Mouse (Mus musculus): ENCODE results near the gene Vat1.
"Not testable (repeated sequence)": the region's sequence is repeated elsewhere in the genome, so short reads cannot be mapped to it uniquely, and the experiment has no call there.

DNA sequence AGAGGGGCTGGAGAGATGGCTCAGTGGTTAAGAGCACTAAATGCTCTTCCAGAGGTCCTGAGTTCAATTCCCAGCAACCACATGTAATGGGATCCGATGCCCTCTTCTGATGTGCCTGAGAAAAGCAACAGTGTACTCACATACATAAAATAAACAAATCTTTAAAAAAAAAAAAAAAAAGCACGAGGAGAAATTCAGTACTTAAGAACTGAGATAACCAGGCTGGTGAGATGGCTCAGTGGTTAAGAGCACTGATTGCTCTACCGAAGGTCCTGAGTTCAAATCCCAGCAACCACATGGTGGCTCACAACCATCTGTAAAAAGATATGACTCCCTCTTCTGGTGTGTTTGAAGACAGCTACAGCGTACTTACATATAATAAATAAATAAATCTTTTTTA is 16.4 kb downstream of the Vat1 start:
- not testable (repeated sequence) for TF ChIP-seq POLR2A (IDR thresholded peaks at IDR 0.05; ENCODE audit: low read depth, low read length); CTCF (IDR thresholded peaks at IDR 0.05; ENCODE audit: extremely low read depth, insufficient read length, insufficient replicate concordance, low read depth, low read length)

Data from small intestine, adult 2 months (tissue).